Mouse (Mus musculus): ENCODE results near the gene Rtl10. TPM values are rescaled to one million over a fixed set of nuclear protein-coding genes. Genes with fewer than 3 reads are reported as not detected.

Rtl10 gene
- total RNA-seq, 4 experiments from 2014 or later: 7.9 to 11.1 (median 9.6) TPM

GRCm38 (mm10) chr16:18543151-18543829, 44.6 kb downstream of the Rtl10 start:
- DNase-seq (ENCODE audit: low spot score in 2 of 2): peak in 1 of 2 experiments; percentile 20

GRCm38 (mm10) chr16:18547891-18548290, 49.2 kb downstream of the Rtl10 start:
- no peak for DNase-seq (ENCODE audit: low spot score in 2 of 2)

Other genes with a start within 250 kb of the Rtl10 start
- not detected for gene Gm49776, start 240.6 kb upstream of the Rtl10 start, total RNA-seq (2022)
- gene Dgcr8, start 209.7 kb upstream of the Rtl10 start, total RNA-seq (2022): 10 to 100 TPM; 40.5 to 65.1 (median 46.7) TPM
- 100 to 1,000 TPM; 112 to 138 (median 127) TPM for gene Tango2, start 150.8 kb upstream of the Rtl10 start, total RNA-seq (2022)
- 10 to 100 TPM; 35.5 to 52.4 (median 41.6) TPM for gene Arvcf, start 150.7 kb upstream of the Rtl10 start, total RNA-seq (2022)
- gene Txnrd2, start 72.5 kb upstream of the Rtl10 start, total RNA-seq (2022): 10 to 100 TPM; 19.4 to 24.4 (median 21.0) TPM
- gene Comt, start 72.0 kb upstream of the Rtl10 start, total RNA-seq (2022): 10 to 100 TPM; 67.1 to 80.6 (median 76.9) TPM
- 1 to 10 TPM; 5.7 to 8.9 (median 6.5) TPM for gene Gnb1l, start 188 bp upstream of the Rtl10 start, total RNA-seq (2022)
- gene Tbx1, start 91.8 kb downstream of the Rtl10 start, total RNA-seq (2022): 1 to 10 TPM in 3 of 4 experiments, under 1 TPM in 1; 0.70 to 1.7 (median 1.3) TPM
- 1 to 10 TPM in 1 of 4 experiments, under 1 TPM in 1, not detected in 2; 0.63 to 1.4 TPM for gene Gp1bb, start 123.5 kb downstream of the Rtl10 start, total RNA-seq (2022)
- gene Gm49601, start 127.5 kb downstream of the Rtl10 start, total RNA-seq (2022): 100 to 1,000 TPM; 169 to 200 (median 179) TPM
- gene Sept5, start 131.1 kb downstream of the Rtl10 start, total RNA-seq (2022): 100 to 1,000 TPM; 499 to 528 (median 503) TPM